ENCODE assay signal across 20 mouse cellular contexts in genomic region chr6:145020553-145020952, GRCm38 (mm10). TPM values are rescaled to one million over a fixed set of nuclear protein-coding genes. Genes with fewer than 3 reads are reported as not detected.
DNase-seq lines count a peak whose midpoint lies in the region; ATAC-seq and TF ChIP-seq lines count a peak whose summit lies in the region.
"Had no signal": no experiment of that assay in that cellular context is flagged by ENCODE, and none has a peak within 500 bp of the region (broad histone marks: within the 10 kb centered on the region; RNA-seq: fewer than 3 reads in every experiment).

No protein-coding gene starts in this region.

- no peaks in the 10 kb centered on the region for H3K4me1 ChIP-seq in forebrain, postnatal 0 days (ENCODE audit: insufficient read depth)
- H3K4me1 ChIP-seq in forebrain, embryonic 14.5 days (ENCODE audit: control insufficient read depth, insufficient read depth, low read length): no peaks in the 10 kb centered on the region
- no peaks in the 10 kb centered on the region for H3K4me1 ChIP-seq in kidney, postnatal 0 days (replicated peaks; ENCODE audit: insufficient read depth, low read length)
- H3K4me1 ChIP-seq: forebrain, embryonic 13.5 days; heart, embryonic 13.5 days; intestine, embryonic 15.5 days had no signal

- no peak overlapping the region for H3K4me3 ChIP-seq in forebrain, postnatal 0 days (ENCODE audit: low read depth, low read length)
- no peak overlapping the region for H3K4me3 ChIP-seq in forebrain, embryonic 14.5 days (ENCODE audit: low read depth, low read length)
- no peak overlapping the region for H3K4me3 ChIP-seq in kidney, postnatal 0 days (replicated peaks; ENCODE audit: low read depth, low read length)
- H3K4me3 ChIP-seq in left cerebral cortex, adult 2 months: no peak overlapping the region
- H3K4me3 ChIP-seq: forebrain, embryonic 13.5 days; heart, embryonic 13.5 days; intestine, embryonic 15.5 days; midbrain, embryonic 10.5 days had no signal

- no peak for TF ChIP-seq CTCF in forebrain, postnatal 0 days (IDR thresholded peaks at IDR 0.05; ENCODE audit: low read depth)
- no peak for TF ChIP-seq CTCF in kidney, postnatal 0 days (IDR thresholded peaks at IDR 0.05; ENCODE audit: low read depth)
- TF ChIP-seq CTCF in left cerebral cortex, adult 2 months (IDR thresholded peaks at IDR 0.05): no peak

- peaks cover 65% of the 10 kb centered on the region for H3K36me3 ChIP-seq in forebrain, postnatal 0 days (ENCODE audit: insufficient read depth)
- H3K36me3 ChIP-seq in forebrain, embryonic 14.5 days (ENCODE audit: control insufficient read depth, insufficient read depth, low read length): peaks cover 75% of the 10 kb centered on the region
- no peaks in the 10 kb centered on the region for H3K36me3 ChIP-seq in kidney, postnatal 0 days (ENCODE audit: insufficient read depth, low read length)
- H3K36me3 ChIP-seq: intestine, embryonic 15.5 days had no signal

- WGBS in forebrain, postnatal 0 days: 90% methylated on average over 4 of the region's 4 CpGs
- WGBS in forebrain, embryonic 14.5 days: 97% methylated on average over 4 of the region's 4 CpGs
- WGBS in kidney, postnatal 0 days: 56% methylated on average over 4 of the region's 4 CpGs

- intact Hi-C loops in left cerebral cortex, adult 2 months (cut with DNase I): loop anchor here (5.0 kb wide), 1 partner anchor 167 kb away; no protein-coding TSS in a partner anchor

- H3K27ac ChIP-seq in forebrain, postnatal 0 days (ENCODE audit: low read depth, low read length): no peak overlapping the region
- no peak overlapping the region for H3K27ac ChIP-seq in forebrain, embryonic 14.5 days (ENCODE audit: low read depth, low read length)
- no peak overlapping the region for H3K27ac ChIP-seq in kidney, postnatal 0 days
- no peak overlapping the region for H3K27ac ChIP-seq in left cerebral cortex, adult 2 months
- H3K27ac ChIP-seq: forebrain, embryonic 13.5 days; heart, embryonic 13.5 days; intestine, embryonic 15.5 days; liver, embryonic 14.5 days; midbrain, embryonic 10.5 days; stomach, postnatal 0 days had no signal

- H3K4me2 ChIP-seq in forebrain, postnatal 0 days (ENCODE audit: low read depth): no peak overlapping the region
- no peak overlapping the region for H3K4me2 ChIP-seq in forebrain, embryonic 14.5 days (ENCODE audit: low read length)
- H3K4me2 ChIP-seq in kidney, postnatal 0 days (ENCODE audit: low read length): no peak overlapping the region
- H3K4me2 ChIP-seq: forebrain, embryonic 13.5 days; heart, embryonic 13.5 days; intestine, embryonic 15.5 days had no signal

- no peaks in the 10 kb centered on the region for H3K27me3 ChIP-seq in forebrain, postnatal 0 days (ENCODE audit: insufficient read depth, low read length)
- no peaks in the 10 kb centered on the region for H3K27me3 ChIP-seq in forebrain, embryonic 14.5 days (replicated peaks; ENCODE audit: control insufficient read depth, insufficient read depth, low read length)
- no peaks in the 10 kb centered on the region for H3K27me3 ChIP-seq in kidney, postnatal 0 days (ENCODE audit: insufficient read depth, low read length)
- H3K27me3 ChIP-seq: forebrain, embryonic 13.5 days; heart, embryonic 13.5 days; intestine, embryonic 15.5 days had no signal

- no peak for DNase-seq in forebrain, postnatal 0 days
- DNase-seq in forebrain, embryonic 14.5 days (ENCODE audit: low spot score): no peak
- no peak for DNase-seq in kidney, postnatal 0 days (ENCODE audit: low spot score)
- no peak for DNase-seq in kidney, adult 8-10 months
- peak; percentile 49 for DNase-seq in retina, postnatal 1 day
- DNase-seq in retina, embryonic 14.5 days (ENCODE audit: low spot score): no peak
- peak; percentile 55 for DNase-seq in thymus, postnatal 4 days
- DNase-seq in left cerebral cortex, adult 2 months (ENCODE audit: extremely low spot score in 1 of 2, low spot score in 2 of 2): no peak
- DNase-seq: adrenal gland, postnatal 14 days; cerebellum, adult 11-12 months; cerebellum, postnatal 36 days; heart, postnatal 4 days; layer of hippocampus, postnatal 36 days; right cerebral cortex, postnatal 14 days had no signal

- H3K9me3 ChIP-seq in forebrain, postnatal 0 days (ENCODE audit: low read length): no peaks in the 10 kb centered on the region
- H3K9me3 ChIP-seq in forebrain, embryonic 14.5 days (replicated peaks; ENCODE audit: control insufficient read depth, low read length): no peaks in the 10 kb centered on the region
- H3K9me3 ChIP-seq in kidney, postnatal 0 days (replicated peaks; ENCODE audit: low read length): no peaks in the 10 kb centered on the region
- H3K9me3 ChIP-seq: forebrain, embryonic 13.5 days; intestine, embryonic 15.5 days had no signal

- peak; percentile 12; the same call in 1 of the 2 replicates for ATAC-seq in forebrain, postnatal 0 days
- ATAC-seq in forebrain, embryonic 14.5 days: no peak
- ATAC-seq in kidney, postnatal 0 days (replicated peaks; ENCODE audit: low FRiP score, low read depth): peak; percentile 70; the same call in 1 of the 2 replicates
- ATAC-seq: forebrain, embryonic 13.5 days; intestine, embryonic 15.5 days had no signal

- no peak overlapping the region for H3K9ac ChIP-seq in forebrain, postnatal 0 days
- H3K9ac ChIP-seq in forebrain, embryonic 14.5 days (ENCODE audit: low read length): no peak overlapping the region
- no peak overlapping the region for H3K9ac ChIP-seq in kidney, postnatal 0 days (ENCODE audit: low read depth, low read length)
- H3K9ac ChIP-seq: forebrain, embryonic 13.5 days; heart, embryonic 13.5 days; intestine, embryonic 15.5 days; liver, embryonic 14.5 days had no signal

RNA-seq across cellular contexts. Expression of gene Bcat1, which starts 55.4 kb away (rescaled TPM):
- total RNA-seq in forebrain, postnatal 0 days (2014; rRNA removed): 97.5 and 97.9 TPM in 2 replicates
- 50.7 and 51.5 TPM in 2 replicates for polyA plus RNA-seq in forebrain, postnatal 0 days (2015; fragmentation: Nextera tagmentation; extraction: Ambion mirVana)
- polyA plus RNA-seq in forebrain, embryonic 14.5 days (2014; fragmentation: Nextera tagmentation; extraction: Ambion mirVana): 105 and 111 TPM in 2 replicates
- 5.8 TPM in 2 replicates for polyA plus RNA-seq in kidney, postnatal 0 days (2015; fragmentation: Nextera tagmentation; extraction: Ambion mirVana)
- 10 to 100 TPM; 84.3 to 85.4 TPM for total RNA-seq in left cerebral cortex, adult 2 months (2021)

Comparison
In these comparisons a context has a peak if more than half of its experiments do, and no peak if none do; other contexts are left out.
1. DNase-seq: peak in retina, postnatal 1 day (single experiment) and thymus, postnatal 4 days (single experiment); none in forebrain, postnatal 0 days (single experiment), forebrain, embryonic 14.5 days (single experiment), kidney, postnatal 0 days (single experiment), kidney, adult 8-10 months (0 of 2), retina, embryonic 14.5 days (single experiment) and left cerebral cortex, adult 2 months (0 of 2).